Mouse (Mus musculus) lung, adult 2 months (tissue): ENCODE data around the gene Kif19a.

Experiments used
- CTCF ChIP-seq: fragments of 200-500 bp; IDR thresholded peaks from 2 replicates; pipeline ENCODE4 v1.5.1; 2011; ENCODE audit warnings: mild to moderate bottlenecking, low read length, control low read depth; ENCODE audit not compliant: insufficient read depth
- POLR2A ChIP-seq: fragments of 200-500 bp; IDR thresholded peaks from 2 replicates; pipeline ENCODE4 v1.6.1; 2011; ENCODE audit warnings: low read depth, mild to moderate bottlenecking, control low read depth, low read length, borderline replicate concordance; ENCODE audit errors: extremely low read depth

DNA sequence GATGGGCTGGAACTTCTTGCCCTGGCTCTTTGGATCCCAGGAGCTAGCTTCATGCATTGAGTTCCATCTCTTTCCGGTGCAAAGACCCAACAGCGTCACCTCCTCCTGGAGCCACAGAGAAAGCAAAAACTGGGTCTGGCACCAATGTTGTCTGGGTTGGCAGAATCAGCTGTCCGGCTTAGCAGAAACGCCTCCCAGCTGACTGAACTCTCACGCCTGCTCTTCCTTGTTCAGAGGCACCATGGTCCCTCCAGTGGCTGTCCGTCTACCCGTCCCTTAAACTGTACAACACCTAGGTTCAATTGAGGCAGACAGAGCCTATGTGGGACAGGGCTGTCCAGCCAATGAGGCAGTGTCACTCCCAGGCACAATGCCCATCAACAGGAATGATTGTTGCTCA is 32.0 kb downstream of the Kif19a start:
- TF ChIP-seq POLR2A = no peak
- TF ChIP-seq CTCF = no peak
